Mouse (Mus musculus): ENCODE data around the gene Zyg11b. TPM values are rescaled to one million over a fixed set of nuclear protein-coding genes. Genes with fewer than 3 reads are reported as not detected.
A peak's percentile ranks its signal among the peaks of the same experiment; 100 is the strongest.

The Zyg11b gene
- 100 to 1,000 TPM; 144 to 146 TPM for total RNA-seq (2021)
- long read RNA-seq, full-length matches to known transcripts = 2 of 12 reads
- long read RNA-seq, partial matches to known transcripts = 0 of 12 reads
- long read RNA-seq, other reads (novel, unspliced or antisense) = 10 of 12 reads

- peak; percentile 84 to 89 for DNase-seq (ENCODE audit: low spot score in 2 of 2)
These were observed at the start of gene Zyg11b for GRCm38 (mm10) chr4:108300670-108301373. TSS of gene Zyg11b (minus strand) at chr4:108301096.

- DNase-seq (ENCODE audit: low spot score in 2 of 2) = no peak
These were observed 49.1 kb upstream of the Zyg11b start for GRCm38 (mm10) chr4:108349836-108350547.

GRCm38 (mm10) chr4:108349064-108349463, 48.2 kb upstream of the Zyg11b start:
- DNase-seq (ENCODE audit: low spot score in 2 of 2) = no peak

- DNase-seq (ENCODE audit: low spot score in 2 of 2) = no peak
These were observed 47.5 kb upstream of the Zyg11b start for GRCm38 (mm10) chr4:108348256-108348875.

GRCm38 (mm10) chr4:108347111-108347510, 46.2 kb upstream of the Zyg11b start:
- no peak for DNase-seq (ENCODE audit: low spot score in 2 of 2)

GRCm38 (mm10) chr4:108345826-108346225, 44.9 kb upstream of the Zyg11b start:
- no peak for DNase-seq (ENCODE audit: low spot score in 2 of 2)

GRCm38 (mm10) chr4:108344631-108345083, 43.8 kb upstream of the Zyg11b start:
- DNase-seq (ENCODE audit: low spot score in 2 of 2) = no peak

- DNase-seq (ENCODE audit: low spot score in 2 of 2) = peak; percentile 73 to 81
These were observed 38.4 kb upstream of the Zyg11b start for GRCm38 (mm10) chr4:108339277-108339690.

- DNase-seq (ENCODE audit: low spot score in 2 of 2) = no peak
These were observed 37.9 kb upstream of the Zyg11b start for GRCm38 (mm10) chr4:108338811-108339210.

GRCm38 (mm10) chr4:108338321-108338733, 37.4 kb upstream of the Zyg11b start:
- no peak for DNase-seq (ENCODE audit: low spot score in 2 of 2)

- no peak for DNase-seq (ENCODE audit: low spot score in 2 of 2)
These were observed 36.9 kb upstream of the Zyg11b start for GRCm38 (mm10) chr4:108337817-108338216.

GRCm38 (mm10) chr4:108336765-108337164, 35.9 kb upstream of the Zyg11b start:
- no peak for DNase-seq (ENCODE audit: low spot score in 2 of 2)

GRCm38 (mm10) chr4:108335413-108335812, 34.5 kb upstream of the Zyg11b start:
- DNase-seq (ENCODE audit: low spot score in 2 of 2) = no peak

GRCm38 (mm10) chr4:108332041-108332440, 31.1 kb upstream of the Zyg11b start:
- DNase-seq (ENCODE audit: low spot score in 2 of 2) = no peak

GRCm38 (mm10) chr4:108329840-108330239, 28.9 kb upstream of the Zyg11b start:
- no peak for DNase-seq (ENCODE audit: low spot score in 2 of 2)

GRCm38 (mm10) chr4:108327730-108328484, 27.0 kb upstream of the Zyg11b start, which contains the start of gene Coa7:
TSS of gene Coa7 (plus strand) at chr4:108328140.
- DNase-seq (ENCODE audit: low spot score in 2 of 2) = peak; percentile 97 to 98

GRCm38 (mm10) chr4:108327071-108327579, 26.2 kb upstream of the Zyg11b start:
- DNase-seq (ENCODE audit: low spot score in 2 of 2) = peak; percentile 27 to 31

- DNase-seq (ENCODE audit: low spot score in 2 of 2) = no peak
These were observed 22.7 kb upstream of the Zyg11b start for GRCm38 (mm10) chr4:108323588-108323987.

GRCm38 (mm10) chr4:108320627-108321380, 19.9 kb upstream of the Zyg11b start:
- DNase-seq (ENCODE audit: low spot score in 2 of 2) = no peak

GRCm38 (mm10) chr4:108319747-108320146, 18.9 kb upstream of the Zyg11b start:
- DNase-seq (ENCODE audit: low spot score in 2 of 2) = no peak

All from layer of hippocampus, postnatal 10 days (tissue).